Mouse (Mus musculus): ENCODE results near the gene Tfap2e.

Gene Tfap2e

DNA sequence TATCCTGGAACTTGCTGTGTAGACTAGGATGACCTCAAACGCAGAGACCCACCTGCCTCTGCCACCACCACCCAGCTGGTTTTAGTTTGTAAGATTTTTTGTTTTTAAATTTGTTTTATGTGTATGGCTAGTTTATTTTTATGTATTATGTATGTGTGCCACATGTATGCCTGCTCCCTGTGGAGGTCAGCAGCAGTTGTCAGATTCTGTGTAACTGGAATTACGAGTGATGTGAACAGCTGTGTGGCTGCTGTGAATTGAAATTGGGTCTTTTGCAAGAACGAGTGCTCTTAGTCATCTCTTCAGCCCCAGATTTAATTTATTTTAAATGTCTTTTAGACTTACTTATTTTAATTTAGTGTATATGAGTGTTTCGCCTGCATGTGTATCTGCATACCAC lies 39.1 kb downstream of the Tfap2e start:
- no peak for DNase-seq

DNA sequence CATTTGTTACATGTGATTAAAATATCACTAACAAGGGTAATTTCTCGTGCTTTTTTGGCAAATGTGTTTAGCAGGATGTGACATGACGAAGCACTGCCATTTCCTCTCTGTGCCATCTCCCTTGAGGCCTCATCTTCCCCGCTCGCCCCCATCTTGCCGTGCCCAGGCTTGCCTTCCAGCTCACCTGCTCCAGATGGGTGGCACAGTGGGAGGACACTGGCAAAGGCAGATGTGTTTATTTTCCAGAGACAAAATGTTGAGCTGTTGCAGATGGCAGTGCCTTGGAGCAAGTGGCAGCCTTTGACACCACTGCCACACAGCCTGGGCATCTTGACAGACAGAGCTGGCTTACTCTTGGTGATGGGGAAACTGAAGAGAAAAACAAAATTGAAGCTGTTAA lies 43.0 kb downstream of the Tfap2e start:
- no peak for DNase-seq

DNA sequence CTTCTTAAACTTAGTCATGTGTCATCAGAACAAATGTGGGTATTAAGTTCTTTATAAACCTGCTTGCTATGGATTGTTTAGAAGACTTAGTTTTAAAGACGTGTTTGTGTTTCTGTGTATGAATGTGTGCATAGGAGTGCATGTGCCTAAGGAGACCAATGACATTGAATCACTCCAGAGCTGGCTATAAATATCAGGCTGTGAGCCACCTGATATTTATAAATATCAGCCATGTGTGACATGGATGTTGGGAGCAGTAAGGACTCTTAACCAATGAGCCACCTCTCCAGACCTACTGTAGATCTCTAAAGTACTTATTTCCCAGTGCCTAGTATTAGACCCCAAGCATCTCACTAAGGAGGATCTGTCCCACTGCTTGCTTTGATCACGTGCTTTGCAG lies 46.6 kb downstream of the Tfap2e start:
- DNase-seq: no peak

GRCm38 (mm10) chr4:126683084-126683483 lies 53.0 kb downstream of the Tfap2e start:
- no peak for DNase-seq

- no peak for DNase-seq
Measured at GRCm38 (mm10) chr4:126682298-126682697, 53.7 kb downstream of the Tfap2e start.

- peak; percentile 100 for DNase-seq
Measured at GRCm38 (mm10) chr4:126677054-126678003, 58.7 kb downstream of the Tfap2e start, which contains the start of gene Psmb2. Psmb2 (plus strand) TSS chr4:126677630.

DNA sequence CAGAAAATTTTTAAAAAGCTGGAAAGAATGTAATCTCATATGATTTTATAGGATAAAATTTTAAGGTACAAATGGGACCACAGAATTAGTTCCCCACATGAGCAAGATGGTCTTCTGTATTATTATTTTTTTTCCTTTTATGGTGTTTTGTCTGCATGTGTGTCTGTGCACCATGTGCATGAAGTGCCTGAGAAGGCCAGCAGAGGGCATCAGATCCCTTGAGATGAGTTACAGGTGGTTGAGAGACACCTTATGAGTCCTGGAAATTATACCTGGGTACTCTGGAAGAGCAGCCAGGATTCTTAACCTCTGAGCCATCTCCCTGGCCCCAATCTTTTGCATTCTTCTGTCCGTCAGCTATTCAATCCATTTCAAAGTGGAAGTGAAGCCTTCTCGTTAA lies 69.0 kb downstream of the Tfap2e start:
- no peak for DNase-seq
